Mouse (Mus musculus): Measurements from ENCODE around the gene Mrps26.
A peak's percentile ranks its signal among the peaks of the same experiment; 100 is the strongest.

The Mrps26 gene

GRCm38 (mm10) chr2:130577021-130577420 is 13.5 kb downstream of the Mrps26 start:
- no peak for DNase-seq

- peak; percentile 82 for DNase-seq
Measured at GRCm38 (mm10) chr2:130577632-130578031, 14.1 kb downstream of the Mrps26 start.

- peak; percentile 44 for DNase-seq
Measured at GRCm38 (mm10) chr2:130578148-130578547, 14.6 kb downstream of the Mrps26 start.

GRCm38 (mm10) chr2:130579791-130580190 is 16.2 kb downstream of the Mrps26 start:
- no peak for DNase-seq

- no peak for DNase-seq
Measured at GRCm38 (mm10) chr2:130581201-130581600, 17.7 kb downstream of the Mrps26 start.

GRCm38 (mm10) chr2:130582552-130582951 is 19.0 kb downstream of the Mrps26 start, which contains the start of gene Avp:
Gene Avp (minus strand): TSS chr2:130582554.
- DNase-seq: no peak

GRCm38 (mm10) chr2:130583902-130584560 is 20.5 kb downstream of the Mrps26 start:
- no peak for DNase-seq

- DNase-seq: no peak
Measured at GRCm38 (mm10) chr2:130586016-130586415, 22.5 kb downstream of the Mrps26 start.

- no peak for DNase-seq
Measured at GRCm38 (mm10) chr2:130588373-130588772, 24.8 kb downstream of the Mrps26 start.

- DNase-seq: no peak
Measured at GRCm38 (mm10) chr2:130589157-130589556, 25.6 kb downstream of the Mrps26 start.

GRCm38 (mm10) chr2:130589761-130590160 is 26.2 kb downstream of the Mrps26 start:
- no peak for DNase-seq

GRCm38 (mm10) chr2:130591016-130591415 is 27.5 kb downstream of the Mrps26 start:
- no peak for DNase-seq

GRCm38 (mm10) chr2:130595596-130595995 is 32.1 kb downstream of the Mrps26 start:
- no peak for DNase-seq

GRCm38 (mm10) chr2:130597601-130598010 is 34.1 kb downstream of the Mrps26 start:
- no peak for DNase-seq

- DNase-seq: no peak
Measured at GRCm38 (mm10) chr2:130598399-130598798, 34.9 kb downstream of the Mrps26 start.

- DNase-seq: no peak
Measured at GRCm38 (mm10) chr2:130602195-130602594, 38.7 kb downstream of the Mrps26 start.

- DNase-seq: no peak
Measured at GRCm38 (mm10) chr2:130613091-130613490, 49.5 kb downstream of the Mrps26 start.
